Mouse (Mus musculus) MEL (cell line): Measurements from ENCODE around the gene Cacna2d4.

Experiments
- MYB ChIP-seq: IDR thresholded peaks from 2 replicates; pipeline ENCODE4 v1.6.1; 2011; ENCODE audit warnings: mild to moderate bottlenecking, low read depth, low read length, improper control_type of control experiment
- POLR2A ChIP-seq, 2 experiments: IDR thresholded peaks; 2 replicates each; pipeline ENCODE4 v1.6.1; 2011 to 2012; ENCODE audit warnings: low read length in 2 of 2, mild to moderate bottlenecking in 2 of 2, control low read depth in 1 of 2, improper control_type of control experiment in 1 of 2, low read depth in 1 of 2, moderate library complexity in 1 of 2; ENCODE audit not compliant: control insufficient read depth in 1 of 2, insufficient read depth in 1 of 2, poor library complexity in 1 of 2
- SMC3 ChIP-seq: IDR thresholded peaks from 2 replicates; pipeline ENCODE4 v1.6.1; 2011; ENCODE audit warnings: low read depth, low read length, improper control_type of control experiment

- TF ChIP-seq MYB, result no peak
- TF ChIP-seq POLR2A (IDR thresholded peaks at IDR 0.05; ENCODE audit: control insufficient read depth in 1 of 2, insufficient read depth in 1 of 2, low read depth in 1 of 2, low read length in 2 of 2, poor library complexity in 1 of 2), result no peak
- TF ChIP-seq SMC3, result no peak
Measured at GRCm38 (mm10) chr6:119225226-119225625, 11.1 kb upstream of the Cacna2d4 start.
